Mouse (Mus musculus): ENCODE results near the gene Fstl4.

Fstl4 gene

DNA sequence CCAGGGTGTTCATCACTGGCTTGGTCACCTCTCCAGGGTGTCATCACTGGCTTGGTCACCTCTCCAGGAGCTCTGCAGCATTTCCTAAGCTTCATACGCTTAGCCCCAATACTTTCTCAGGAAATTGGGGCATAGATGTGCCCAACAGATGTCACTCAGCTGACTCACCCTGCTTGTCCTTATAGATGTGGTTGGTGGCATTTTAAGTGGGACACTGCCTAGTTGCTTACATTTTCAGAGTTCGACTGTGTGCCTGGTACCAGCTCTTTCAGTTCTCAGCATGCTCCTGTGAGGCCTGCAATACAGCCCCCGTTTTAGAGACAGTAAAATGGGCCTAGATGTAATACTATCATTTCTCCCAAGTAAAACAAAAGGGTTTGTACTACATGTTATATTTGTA lies 8.6 kb downstream of the Fstl4 start:
- no peak for DNase-seq

GRCm38 (mm10) chr11:52775291-52775690 lies 10.9 kb downstream of the Fstl4 start:
- DNase-seq = no peak

- no peak for DNase-seq
These were observed 18.0 kb downstream of the Fstl4 start for GRCm38 (mm10) chr11:52782426-52782825.

DNA sequence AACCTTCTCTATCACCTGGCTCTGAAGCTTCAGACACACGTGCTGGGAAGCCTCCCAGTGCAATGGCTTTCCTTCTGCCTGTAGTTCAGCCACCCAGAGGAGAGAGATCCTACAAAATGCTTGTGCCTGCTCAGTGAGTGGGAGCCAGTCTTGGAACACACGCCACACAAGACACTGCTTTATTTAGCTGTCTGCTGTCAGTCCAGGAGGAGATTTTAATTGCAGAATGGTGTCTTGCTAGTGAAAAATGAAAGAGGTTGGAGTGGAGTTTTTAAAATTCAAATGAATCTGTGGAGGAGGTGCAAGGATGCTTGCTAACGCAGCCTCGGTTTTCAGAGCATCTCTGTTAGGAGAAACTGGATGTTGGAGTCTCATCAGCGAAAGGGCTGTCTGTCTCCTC lies 29.9 kb downstream of the Fstl4 start:
- no peak for DNase-seq

GRCm38 (mm10) chr11:52809542-52809941 lies 45.1 kb downstream of the Fstl4 start:
- DNase-seq = no peak

DNA sequence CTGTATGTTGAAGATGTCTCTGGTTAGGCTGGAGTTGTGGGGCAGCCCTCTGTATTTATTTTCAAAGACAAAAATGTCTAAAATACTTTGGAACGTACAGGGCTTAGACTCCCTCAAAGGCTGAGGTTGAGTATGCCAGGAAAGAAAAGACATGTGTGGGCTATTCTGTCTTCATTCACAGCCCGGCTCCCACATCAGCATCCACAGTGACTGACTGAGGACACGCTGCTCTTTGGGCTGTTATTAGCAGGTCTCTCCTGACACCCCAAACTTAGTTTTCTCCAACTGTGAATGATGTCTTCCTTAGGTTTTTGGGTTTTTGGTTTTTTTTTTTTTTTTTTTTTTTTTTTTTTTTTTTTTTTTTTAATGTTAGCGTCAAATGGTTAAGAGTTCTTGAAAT lies 51.6 kb downstream of the Fstl4 start:
- no peak for DNase-seq

DNA sequence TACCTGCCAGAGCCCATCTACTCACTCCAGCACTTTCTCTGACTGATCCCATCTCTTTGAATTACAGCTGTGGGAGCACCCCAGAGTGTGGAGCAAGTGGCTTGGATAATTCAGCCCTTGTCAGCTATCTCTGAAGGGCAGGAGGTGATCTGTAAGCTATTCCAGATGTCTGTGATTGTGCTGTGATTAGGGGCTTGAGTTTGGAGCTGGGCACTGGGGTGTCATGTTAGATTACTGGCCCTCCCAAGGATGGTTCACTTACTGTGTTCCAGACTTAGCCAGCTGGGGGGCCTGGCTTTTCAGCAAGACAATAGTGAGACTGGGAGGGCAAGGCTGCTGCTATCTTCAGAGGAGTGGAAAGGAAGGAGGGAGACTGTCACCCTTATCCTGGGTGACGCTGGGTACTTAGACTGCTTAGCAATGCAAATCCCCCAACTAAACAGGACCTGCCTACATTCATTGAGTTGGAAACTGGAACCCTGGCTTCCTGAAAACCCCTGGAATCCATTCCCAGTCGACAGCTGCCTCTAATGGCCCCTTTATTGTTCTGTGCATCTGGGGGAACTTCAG lies 56.0 kb downstream of the Fstl4 start:
- DNase-seq = no peak

DNA sequence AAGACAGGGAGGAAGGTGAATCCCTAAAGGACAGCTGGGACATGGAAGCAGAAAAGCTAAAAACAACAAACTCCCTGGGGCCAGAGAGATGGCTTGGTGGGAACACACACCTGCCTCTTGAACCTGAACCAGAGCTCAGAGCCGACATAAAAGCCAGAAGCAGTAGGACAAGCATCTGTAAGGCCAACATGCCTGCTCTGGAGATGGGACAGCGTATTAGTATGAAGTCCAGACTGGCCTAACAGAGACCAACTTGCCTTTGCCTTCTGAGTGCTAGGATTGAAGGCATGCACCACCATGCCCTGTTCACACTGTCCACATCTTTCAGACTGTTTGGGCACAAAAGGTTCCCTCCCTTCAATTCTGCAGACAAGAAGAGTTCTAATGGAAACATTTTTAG lies 62.2 kb downstream of the Fstl4 start:
- no peak for DNase-seq

DNA sequence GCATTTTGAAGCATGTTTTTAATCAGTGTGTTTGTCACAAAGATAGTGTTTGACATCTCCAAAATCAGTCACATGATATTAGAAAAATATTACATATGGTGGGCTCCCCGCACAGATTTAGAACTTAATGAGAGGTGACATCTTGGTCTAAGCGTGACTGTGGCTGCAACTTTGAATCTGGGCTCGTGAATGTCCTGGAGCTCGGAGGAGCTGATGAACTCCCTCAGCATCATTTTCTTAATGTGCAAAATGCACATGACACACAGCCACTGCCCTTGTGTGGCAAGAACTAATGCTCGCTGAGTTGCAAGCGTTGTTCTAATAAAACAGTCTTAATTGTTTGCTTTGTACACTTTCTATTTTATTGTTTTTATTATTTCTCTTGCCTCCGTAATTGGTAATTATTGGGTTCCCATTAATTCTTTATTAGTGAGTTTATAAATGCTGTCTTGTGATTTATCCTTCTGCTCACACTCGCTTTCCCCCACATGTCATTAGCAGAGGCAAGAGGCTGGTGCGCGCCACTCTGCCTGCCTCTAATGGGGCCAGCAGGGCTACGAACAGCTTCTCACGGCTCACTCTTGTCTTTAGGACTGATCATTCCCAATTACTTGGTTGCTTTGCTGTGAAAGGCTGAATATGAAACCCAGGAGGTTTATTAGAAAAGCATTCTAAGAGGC lies 67.3 kb downstream of the Fstl4 start:
- DNase-seq = no peak

DNA sequence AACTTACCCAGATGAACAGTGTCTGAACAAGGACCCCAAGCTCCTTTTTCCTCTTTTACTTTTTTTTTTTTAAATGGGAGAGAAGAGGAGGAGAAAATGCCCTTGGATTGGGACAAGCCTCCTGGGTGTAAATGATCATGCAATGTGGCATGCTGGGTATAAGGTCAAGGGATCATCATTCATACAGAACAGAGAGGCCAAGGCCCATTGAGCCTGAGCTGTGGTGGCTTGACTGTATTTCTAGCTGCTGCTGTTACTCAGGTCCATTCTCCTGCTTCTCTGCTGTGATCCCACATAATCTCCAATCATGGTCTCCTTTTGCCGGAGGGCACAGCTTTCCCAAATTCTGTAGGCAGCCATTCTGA lies 67.9 kb downstream of the Fstl4 start:
- DNase-seq = no peak

GRCm38 (mm10) chr11:52848691-52849090 lies 84.3 kb downstream of the Fstl4 start:
- DNase-seq = no peak

DNA sequence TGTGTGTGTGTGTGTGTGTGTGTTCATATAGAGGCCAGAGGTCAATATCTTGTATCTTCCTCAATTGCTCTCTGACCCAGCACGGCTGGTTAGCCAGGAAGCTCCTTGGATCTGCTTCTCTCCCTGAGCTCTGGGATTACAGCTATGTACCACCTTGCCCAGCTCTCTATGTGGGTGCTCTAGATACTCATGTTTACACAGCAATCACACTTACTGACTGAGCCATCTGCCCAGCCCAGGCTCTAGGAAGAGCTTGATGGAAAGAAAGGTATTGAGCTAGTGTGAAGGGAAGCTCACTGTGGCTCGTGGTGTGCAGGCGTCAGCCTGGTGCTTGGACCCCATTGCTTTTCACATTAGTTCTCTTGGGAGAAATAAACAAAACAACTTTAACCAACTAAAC lies 85.6 kb downstream of the Fstl4 start:
- DNase-seq = no peak

GRCm38 (mm10) chr11:52872846-52873512 lies 108.5 kb downstream of the Fstl4 start:
- no peak for DNase-seq

DNA sequence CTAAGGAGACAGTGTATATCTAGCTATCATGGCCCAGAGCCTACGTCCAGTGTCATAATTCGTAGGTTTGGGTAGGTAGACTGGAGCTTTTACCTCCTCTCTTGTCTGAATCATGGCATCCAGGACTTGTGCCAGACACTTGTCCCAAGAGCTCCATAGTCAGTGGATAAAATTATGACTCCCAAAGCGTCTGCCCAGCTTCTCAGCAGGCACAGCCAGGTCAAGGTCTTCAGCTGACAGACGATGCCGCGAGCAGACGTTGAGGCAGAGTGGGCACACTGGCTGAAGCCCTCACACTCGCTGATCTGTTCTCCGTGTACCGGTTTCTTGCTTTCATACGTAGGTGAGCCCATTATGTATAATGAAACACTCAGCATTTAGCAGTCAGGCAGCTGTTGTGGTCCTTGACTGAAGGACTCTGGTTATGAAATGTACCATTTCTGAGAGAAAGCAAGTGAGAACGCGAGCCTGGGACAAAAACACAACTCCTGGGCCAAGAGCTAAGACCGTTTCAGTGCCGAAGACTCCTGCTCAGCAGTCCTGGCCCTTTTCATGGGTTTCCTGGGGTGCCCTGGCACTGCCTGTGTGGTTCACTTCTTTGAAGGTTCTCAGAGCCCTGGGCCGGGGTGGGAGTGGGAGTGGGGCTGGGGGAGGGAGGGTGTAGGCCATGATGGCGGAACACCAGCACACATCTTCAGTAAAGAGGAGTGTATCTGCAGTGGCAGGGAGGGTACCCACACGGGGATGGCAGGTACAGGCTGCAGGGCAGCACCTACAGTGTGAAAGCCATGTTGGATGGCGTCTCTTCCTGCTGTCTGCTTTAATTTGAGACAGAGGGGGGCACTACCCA lies 111.7 kb downstream of the Fstl4 start:
- DNase-seq = no peak

DNA sequence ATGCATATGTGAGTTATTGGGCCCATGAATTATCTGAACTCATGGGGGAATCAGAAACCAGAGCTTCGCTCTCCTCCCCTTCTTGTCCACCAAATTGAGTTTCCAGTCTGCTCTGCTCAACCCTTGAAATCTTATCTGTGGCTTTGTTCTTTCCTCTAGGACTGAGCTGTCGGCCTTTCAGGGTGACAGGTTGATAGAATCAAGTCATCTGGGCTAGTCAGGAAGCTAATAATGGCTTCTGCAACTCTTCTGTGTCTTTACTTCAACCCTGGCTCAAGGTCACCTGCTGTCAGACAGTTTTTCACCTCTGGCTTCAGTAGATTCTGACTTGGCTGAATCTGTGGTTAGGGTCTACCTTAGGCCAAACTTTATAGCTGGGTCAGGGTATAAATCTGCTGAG lies 113.2 kb downstream of the Fstl4 start:
- DNase-seq = no peak

- no peak for DNase-seq
These were observed 115.5 kb downstream of the Fstl4 start for GRCm38 (mm10) chr11:52879958-52880357.

- DNase-seq = no peak
These were observed 122.3 kb downstream of the Fstl4 start for GRCm38 (mm10) chr11:52886559-52887303.

DNA sequence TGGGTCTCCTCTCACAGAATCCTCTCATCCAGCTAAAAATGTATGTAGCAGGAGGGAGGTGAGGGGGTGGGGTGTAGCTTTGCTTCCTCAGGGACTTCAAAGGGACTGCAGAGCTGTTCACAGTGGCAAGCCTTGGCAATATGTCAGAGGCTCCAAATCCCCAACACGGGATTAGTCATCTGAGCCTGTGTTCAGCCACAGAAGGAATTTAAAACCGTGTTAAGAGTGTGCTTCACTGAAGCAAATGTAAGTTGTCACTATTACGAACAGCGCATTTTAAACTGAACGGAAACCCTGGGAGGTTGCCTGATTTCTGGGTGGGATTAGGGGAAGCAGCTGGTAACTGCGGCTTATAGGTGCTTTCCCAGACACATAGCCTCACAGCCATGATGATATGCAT lies 123.7 kb downstream of the Fstl4 start:
- no peak for DNase-seq

GRCm38 (mm10) chr11:52889527-52889926 lies 125.1 kb downstream of the Fstl4 start:
- DNase-seq = no peak

GRCm38 (mm10) chr11:52890156-52890555 lies 125.7 kb downstream of the Fstl4 start:
- DNase-seq = no peak

- DNase-seq = no peak
These were observed 139.7 kb downstream of the Fstl4 start for GRCm38 (mm10) chr11:52904101-52904500.

- no peak for DNase-seq
These were observed 146.4 kb downstream of the Fstl4 start for GRCm38 (mm10) chr11:52910788-52911187.

DNA sequence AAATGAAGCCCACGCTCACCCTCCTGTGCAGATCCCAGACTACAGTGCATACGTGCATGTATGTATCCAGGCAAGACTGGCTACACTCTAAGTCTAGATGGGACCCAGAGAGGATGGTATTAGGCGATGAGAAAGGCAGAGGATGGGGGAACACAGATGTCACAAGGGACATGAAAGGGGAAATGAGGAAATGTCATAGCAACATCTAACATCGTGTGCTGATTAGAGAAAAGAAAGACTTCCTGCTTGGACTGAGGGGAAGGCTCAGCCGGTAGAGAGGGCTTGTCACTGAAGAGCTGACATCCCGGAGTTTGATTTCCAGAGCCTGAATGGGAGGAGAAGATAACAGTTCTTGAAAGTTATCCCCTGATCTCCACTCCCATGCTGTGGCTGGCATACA lies 150.0 kb downstream of the Fstl4 start:
- no peak for DNase-seq

Data from kidney, adult 18-20 months (tissue).